Mouse (Mus musculus) brain, embryonic 14.5 days (tissue): ENCODE results near the gene Nup62.

ENCODE experiments used
- CTCF ChIP-seq: fragments of 200-500 bp; IDR thresholded peaks from 2 replicates; pipeline ENCODE4 v1.5.1; 2012; ENCODE audit warnings: inconsistent platforms, mild to moderate bottlenecking, moderate library complexity, borderline replicate concordance; ENCODE audit not compliant: insufficient read depth, insufficient read length; ENCODE audit errors: extremely low read depth
- POLR2A ChIP-seq: fragments of 200-500 bp; IDR thresholded peaks from 2 replicates; pipeline ENCODE4 v1.6.1; 2012; ENCODE audit warnings: mild to moderate bottlenecking, inconsistent platforms, borderline replicate concordance; ENCODE audit not compliant: poor library complexity, insufficient read depth, insufficient read length, severe bottlenecking; ENCODE audit errors: extremely low read depth

DNA sequence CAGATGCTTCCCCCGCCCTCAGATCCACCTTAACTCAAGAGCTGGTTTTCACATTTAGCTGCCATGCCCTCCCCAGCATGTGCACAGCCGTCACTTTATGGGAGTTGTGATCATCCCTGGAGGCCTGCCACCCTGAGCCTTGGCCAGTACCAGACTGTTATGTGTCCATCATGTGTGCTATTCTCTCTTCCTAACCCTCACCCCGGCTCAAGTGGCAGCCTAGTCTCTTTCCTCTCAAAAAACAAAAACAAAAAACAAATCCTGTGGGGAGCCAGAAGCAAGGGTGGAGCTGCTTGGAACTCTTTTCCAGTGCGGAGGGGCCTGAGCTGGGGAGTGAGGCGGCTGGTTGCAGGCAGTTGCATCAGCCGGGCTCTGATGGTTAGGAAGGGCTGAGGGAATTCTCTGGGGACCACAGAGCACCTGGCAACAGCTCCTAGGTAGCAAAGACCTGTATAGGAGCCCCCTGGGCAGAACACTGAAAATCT is 2.9 kb downstream of the Nup62 start:
- no peak for TF ChIP-seq CTCF
- TF ChIP-seq POLR2A, result no peak
